Mouse (Mus musculus): ENCODE data around the gene Gab1. TPM values are rescaled to one million over a fixed set of nuclear protein-coding genes. Genes with fewer than 3 reads are reported as not detected.

Gab1 gene
- total RNA-seq, 1 experiment from 2014 or later = 10.8 TPM

GRCm38 (mm10) chr8:80848631-80849030, 31.7 kb downstream of the Gab1 start:
- no peak for ATAC-seq (replicated peaks; ENCODE audit: low read depth, poor library complexity, severe bottlenecking)

GRCm38 (mm10) chr8:80847912-80848311, 32.4 kb downstream of the Gab1 start:
- ATAC-seq (replicated peaks; ENCODE audit: low read depth, poor library complexity, severe bottlenecking) = no peak

- no peak for ATAC-seq (replicated peaks; ENCODE audit: low read depth, poor library complexity, severe bottlenecking)
Observed at GRCm38 (mm10) chr8:80845284-80845683, 35.0 kb downstream of the Gab1 start.

- no peak for ATAC-seq (replicated peaks; ENCODE audit: low read depth, poor library complexity, severe bottlenecking)
Observed at GRCm38 (mm10) chr8:80843744-80844434, 36.4 kb downstream of the Gab1 start.

GRCm38 (mm10) chr8:80842514-80842913, 37.8 kb downstream of the Gab1 start:
- ATAC-seq (replicated peaks; ENCODE audit: low read depth, poor library complexity, severe bottlenecking) = no peak

- ATAC-seq (replicated peaks; ENCODE audit: low read depth, poor library complexity, severe bottlenecking) = no peak
Observed at GRCm38 (mm10) chr8:80840090-80840489, 40.2 kb downstream of the Gab1 start.

- no peak for ATAC-seq (replicated peaks; ENCODE audit: low read depth, poor library complexity, severe bottlenecking)
Observed at GRCm38 (mm10) chr8:80838199-80838598, 42.1 kb downstream of the Gab1 start.

- ATAC-seq (replicated peaks; ENCODE audit: low read depth, poor library complexity, severe bottlenecking) = no peak
Observed at GRCm38 (mm10) chr8:80835401-80835800, 44.9 kb downstream of the Gab1 start.

GRCm38 (mm10) chr8:80834443-80834842, 45.9 kb downstream of the Gab1 start:
- no peak for ATAC-seq (replicated peaks; ENCODE audit: low read depth, poor library complexity, severe bottlenecking)

GRCm38 (mm10) chr8:80832534-80832933, 47.8 kb downstream of the Gab1 start:
- no peak for ATAC-seq (replicated peaks; ENCODE audit: low read depth, poor library complexity, severe bottlenecking)

- ATAC-seq (replicated peaks; ENCODE audit: low read depth, poor library complexity, severe bottlenecking) = no peak
Observed at GRCm38 (mm10) chr8:80831876-80832524, 48.3 kb downstream of the Gab1 start.

- ATAC-seq (replicated peaks; ENCODE audit: low read depth, poor library complexity, severe bottlenecking) = no peak
Observed at GRCm38 (mm10) chr8:80830724-80831566, 49.4 kb downstream of the Gab1 start.

GRCm38 (mm10) chr8:80830141-80830540, 50.2 kb downstream of the Gab1 start:
- no peak for ATAC-seq (replicated peaks; ENCODE audit: low read depth, poor library complexity, severe bottlenecking)

GRCm38 (mm10) chr8:80826996-80827395, 53.3 kb downstream of the Gab1 start:
- ATAC-seq (replicated peaks; ENCODE audit: low read depth, poor library complexity, severe bottlenecking) = no peak

- ATAC-seq (replicated peaks; ENCODE audit: low read depth, poor library complexity, severe bottlenecking) = no peak
Observed at GRCm38 (mm10) chr8:80825136-80825535, 55.2 kb downstream of the Gab1 start.

GRCm38 (mm10) chr8:80824426-80824825, 55.9 kb downstream of the Gab1 start:
- no peak for ATAC-seq (replicated peaks; ENCODE audit: low read depth, poor library complexity, severe bottlenecking)

- ATAC-seq (replicated peaks; ENCODE audit: low read depth, poor library complexity, severe bottlenecking) = no peak
Observed at GRCm38 (mm10) chr8:80823250-80823649, 57.1 kb downstream of the Gab1 start.

GRCm38 (mm10) chr8:80821367-80822225, 58.7 kb downstream of the Gab1 start:
- ATAC-seq (replicated peaks; ENCODE audit: low read depth, poor library complexity, severe bottlenecking) = no peak

- ATAC-seq (replicated peaks; ENCODE audit: low read depth, poor library complexity, severe bottlenecking) = no peak
Observed at GRCm38 (mm10) chr8:80818978-80819377, 61.3 kb downstream of the Gab1 start.

GRCm38 (mm10) chr8:80817065-80817464, 63.3 kb downstream of the Gab1 start:
- no peak for ATAC-seq (replicated peaks; ENCODE audit: low read depth, poor library complexity, severe bottlenecking)
